Mouse (Mus musculus) E14TG2a.4 (cell line): ENCODE measurements around the gene Tap1.
"Not testable (repeated sequence)": the region's sequence is repeated elsewhere in the genome, so short reads cannot be mapped to it uniquely, and the experiment has no call there.

Experiments used
- H3K27me3 ChIP-seq: 2 replicates; pipeline ENCODE4 v1.6.1; 2014; ENCODE audit warnings: low read length, control low read depth; ENCODE audit not compliant: insufficient read depth
- H3K36me3 ChIP-seq: 2 replicates; pipeline ENCODE4 v1.6.1; 2014; ENCODE audit warnings: low read length, control low read depth; ENCODE audit not compliant: insufficient read depth
- H3K4me1 ChIP-seq: replicated peaks from 2 replicates; pipeline ENCODE4 v1.6.1; 2014; ENCODE audit warnings: low read depth, low read length, control low read depth
- H3K4me3 ChIP-seq: replicated peaks from 2 replicates; pipeline ENCODE4 v1.5.1; 2014; ENCODE audit warnings: mild to moderate bottlenecking, low read length
- H3K9me3 ChIP-seq: 2 replicates; pipeline ENCODE4 v1.6.1; 2014; ENCODE audit warnings: low read length, control low read depth
- CTCF ChIP-seq: conservative IDR thresholded peaks from 2 replicates; pipeline ENCODE4 v1.5.1; 2014; ENCODE audit warnings: low read length
- NANOG ChIP-seq: IDR thresholded peaks from 2 replicates; pipeline ENCODE4 v1.6.1; 2014; ENCODE audit warnings: borderline replicate concordance, low read length, mixed read lengths
- POU5F1 ChIP-seq: IDR thresholded peaks from 2 replicates; pipeline ENCODE4 v1.6.1; 2014; ENCODE audit warnings: low read length, borderline replicate concordance

Gene Tap1

GRCm38 (mm10) chr17:34143461-34143860 lies 43.9 kb upstream of the Tap1 start:
- peaks cover 23% of the 10 kb centered on the region for H3K4me1 ChIP-seq
- H3K27me3 ChIP-seq: peaks cover 35% of the 10 kb centered on the region
- TF ChIP-seq CTCF (no peak), POU5F1 (no peak), NANOG (no peak)
- no peaks in the 10 kb centered on the region for H3K36me3 ChIP-seq
- H3K4me3 ChIP-seq: no peak overlapping the region
- H3K9me3 ChIP-seq: no peaks in the 10 kb centered on the region

- Histone ChIP-seq H3K27me3 (peaks cover 28% of the 10 kb centered on the region), H3K4me1 (peaks cover 15% of the 10 kb centered on the region)
- H3K4me3 ChIP-seq, H3K9me3 ChIP-seq, H3K36me3 ChIP-seq: not testable (repeated sequence)
These were observed 43.1 kb upstream of the Tap1 start for GRCm38 (mm10) chr17:34144221-34144620.

- no peak for TF ChIP-seq POU5F1
- TF ChIP-seq CTCF: no peak
- no peak for TF ChIP-seq NANOG
- Histone ChIP-seq H3K36me3 (no peaks in the 10 kb centered on the region), H3K9me3 (no peaks in the 10 kb centered on the region), H3K4me3 (no peak overlapping the region), H3K27me3 (peaks cover 20% of the 10 kb centered on the region), H3K4me1 (peaks cover 8% of the 10 kb centered on the region)
These were observed 42.4 kb upstream of the Tap1 start for GRCm38 (mm10) chr17:34144960-34145371.

- peaks cover 3% of the 10 kb centered on the region for H3K27me3 ChIP-seq
- no peak within 1 kb of the TSS for H3K4me3 ChIP-seq
- no peaks in the 10 kb centered on the region for H3K9me3 ChIP-seq
- H3K36me3 ChIP-seq: no peaks in the 10 kb centered on the region
- no peaks in the 10 kb centered on the region for H3K4me1 ChIP-seq
- TF ChIP-seq NANOG: no peak
- no peak for TF ChIP-seq POU5F1
- no peak for TF ChIP-seq CTCF
These were observed 34.4 kb upstream of the Tap1 start, which contains the start of gene H2-DMb1 for GRCm38 (mm10) chr17:34152923-34153322. Gene H2-DMb1 (plus strand): TSS chr17:34153072.

- Histone ChIP-seq H3K4me1 (no peaks in the 10 kb centered on the region), H3K9me3 (no peaks in the 10 kb centered on the region), H3K4me3 (no peak overlapping the region), H3K27me3 (peaks cover 3% of the 10 kb centered on the region), H3K36me3 (no peaks in the 10 kb centered on the region)
- TF ChIP-seq POU5F1: no peak
- TF ChIP-seq CTCF: no peak
- TF ChIP-seq NANOG: no peak
These were observed 31.8 kb upstream of the Tap1 start for GRCm38 (mm10) chr17:34155534-34155933.

- peaks cover 11% of the 10 kb centered on the region for H3K4me1 ChIP-seq
- peaks cover 11% of the 10 kb centered on the region for H3K9me3 ChIP-seq
- H3K27me3 ChIP-seq: peaks cover 6% of the 10 kb centered on the region
- no peaks in the 10 kb centered on the region for H3K36me3 ChIP-seq
- TF ChIP-seq NANOG (no peak), CTCF (no peak), POU5F1 (no peak)
- no peak overlapping the region for H3K4me3 ChIP-seq
These were observed 23.0 kb upstream of the Tap1 start for GRCm38 (mm10) chr17:34164202-34164895.

- peaks cover 11% of the 10 kb centered on the region for H3K4me1 ChIP-seq
- H3K36me3 ChIP-seq: no peaks in the 10 kb centered on the region
- peaks cover 8% of the 10 kb centered on the region for H3K27me3 ChIP-seq
- H3K9me3 ChIP-seq: peaks cover 11% of the 10 kb centered on the region
- peak; percentile 46 for TF ChIP-seq CTCF
- no peak for TF ChIP-seq NANOG
- no peak overlapping the region for H3K4me3 ChIP-seq
These were observed 22.2 kb upstream of the Tap1 start for GRCm38 (mm10) chr17:34165033-34165730.

- Histone ChIP-seq H3K36me3 (no peaks in the 10 kb centered on the region), H3K27me3 (peaks cover 19% of the 10 kb centered on the region), H3K4me3 (no peak overlapping the region), H3K9me3 (peaks cover 10% of the 10 kb centered on the region), H3K4me1 (peaks cover 3% of the 10 kb centered on the region; the same call in 1 of the 2 replicates)
- TF ChIP-seq CTCF: peak; percentile 26; the same call in 1 of the 2 replicates
- TF ChIP-seq NANOG: no peak
These were observed 18.1 kb upstream of the Tap1 start for GRCm38 (mm10) chr17:34169279-34169678.

- H3K9me3 ChIP-seq: peaks cover 10% of the 10 kb centered on the region
- no peaks in the 10 kb centered on the region for H3K4me1 ChIP-seq
- no peaks in the 10 kb centered on the region for H3K36me3 ChIP-seq
- TF ChIP-seq CTCF: no peak
- TF ChIP-seq POU5F1: no peak
- no peak for TF ChIP-seq NANOG
- peaks cover 19% of the 10 kb centered on the region for H3K27me3 ChIP-seq
- H3K4me3 ChIP-seq: no peak overlapping the region
These were observed 16.9 kb upstream of the Tap1 start for GRCm38 (mm10) chr17:34170487-34170876.
